Mouse (Mus musculus): ENCODE measurements around the gene Tiam1.

The Tiam1 gene

GRCm38 (mm10) chr16:89954525-89954924, 189.0 kb downstream of the Tiam1 start:
- no peak for DNase-seq (ENCODE audit: low read depth, low spot score)

- DNase-seq (ENCODE audit: low read depth, low spot score): no peak
Measured at GRCm38 (mm10) chr16:89954114-89954513, 189.5 kb downstream of the Tiam1 start.

DNA sequence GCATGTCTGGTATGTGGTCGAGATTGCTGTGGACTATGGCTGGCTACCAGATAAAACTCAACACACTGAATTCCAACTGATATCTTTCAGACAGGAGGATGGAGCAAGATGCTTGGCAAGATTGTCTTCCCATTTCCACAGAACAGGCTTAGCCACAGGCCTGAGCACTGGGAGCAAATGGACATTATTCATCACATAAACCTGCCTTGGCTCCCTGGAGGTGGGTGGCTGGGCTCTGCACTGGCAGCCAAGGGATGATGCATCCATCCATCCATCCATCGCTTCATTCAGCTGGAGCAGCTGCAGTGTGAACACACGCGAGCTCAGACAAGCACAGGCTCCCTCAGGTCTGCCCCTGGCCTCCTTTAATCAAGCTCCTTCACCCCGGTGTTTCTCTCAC, 190.7 kb downstream of the Tiam1 start:
- DNase-seq (ENCODE audit: low read depth, low spot score): peak; percentile 7

- no peak for DNase-seq (ENCODE audit: low read depth, low spot score)
Measured at GRCm38 (mm10) chr16:89950754-89951153, 192.8 kb downstream of the Tiam1 start.

- no peak for DNase-seq (ENCODE audit: low read depth, low spot score)
Measured at GRCm38 (mm10) chr16:89950251-89950650, 193.3 kb downstream of the Tiam1 start.

- no peak for DNase-seq (ENCODE audit: low read depth, low spot score)
Measured at GRCm38 (mm10) chr16:89948040-89948439, 195.5 kb downstream of the Tiam1 start.

GRCm38 (mm10) chr16:89946816-89947215, 196.8 kb downstream of the Tiam1 start:
- DNase-seq (ENCODE audit: low read depth, low spot score): no peak

DNA sequence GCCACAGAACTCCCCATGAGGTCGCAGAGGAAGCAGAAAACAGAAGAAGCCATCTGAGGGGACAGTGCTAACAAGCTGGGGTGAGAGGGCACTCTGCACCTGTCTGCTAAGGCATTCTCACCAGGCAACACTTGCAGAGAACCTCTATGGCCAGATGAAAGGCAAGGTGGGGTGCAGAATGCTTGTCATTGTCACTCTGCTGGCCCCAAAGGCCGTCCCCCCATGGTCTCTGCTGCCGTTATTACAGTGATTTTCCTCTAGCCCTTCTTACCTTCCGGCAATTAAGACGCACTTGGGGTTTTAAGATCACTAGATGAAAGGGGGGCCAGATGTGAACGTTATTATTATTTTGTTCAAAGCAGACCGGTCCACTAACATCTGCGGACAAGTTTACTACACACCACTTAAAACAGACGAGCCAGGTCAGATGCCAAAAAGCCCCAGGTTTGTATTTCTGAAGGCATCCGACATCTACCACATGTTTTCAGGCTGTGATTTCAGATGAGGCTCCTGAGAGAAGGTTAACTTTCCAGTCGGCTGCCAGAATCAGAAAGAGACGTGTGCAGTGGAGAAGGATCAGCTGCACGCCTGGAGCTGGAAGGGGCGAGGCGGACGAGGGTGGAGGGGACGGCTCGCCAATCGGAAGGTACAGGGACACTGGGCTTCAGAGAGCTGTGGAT, 198.8 kb downstream of the Tiam1 start:
- DNase-seq (ENCODE audit: low read depth, low spot score): no peak

GRCm38 (mm10) chr16:89944050-89944449, 199.5 kb downstream of the Tiam1 start:
- no peak for DNase-seq (ENCODE audit: low read depth, low spot score)

GRCm38 (mm10) chr16:89943267-89943971, 200.2 kb downstream of the Tiam1 start:
- no peak for DNase-seq (ENCODE audit: low read depth, low spot score)

DNA sequence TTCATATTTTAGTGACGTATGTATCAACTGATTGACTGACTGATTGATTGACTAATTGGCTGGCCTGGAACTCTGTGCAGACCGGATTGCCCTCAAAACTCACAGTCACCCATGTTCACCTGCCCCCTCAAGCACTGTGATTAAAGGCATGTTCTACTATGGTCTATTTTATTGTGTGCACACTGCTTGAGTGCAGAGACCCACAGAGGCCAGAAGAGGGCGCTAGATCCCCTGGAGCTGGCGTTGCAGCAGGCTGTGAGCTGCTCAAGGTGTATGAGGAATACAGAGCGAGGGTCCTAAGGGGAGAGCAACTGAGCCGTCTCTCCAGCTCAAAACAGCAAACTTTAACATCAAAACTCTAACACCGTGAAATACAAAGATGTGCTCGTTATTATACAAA, 202.9 kb downstream of the Tiam1 start:
- no peak for DNase-seq (ENCODE audit: low read depth, low spot score)

DNA sequence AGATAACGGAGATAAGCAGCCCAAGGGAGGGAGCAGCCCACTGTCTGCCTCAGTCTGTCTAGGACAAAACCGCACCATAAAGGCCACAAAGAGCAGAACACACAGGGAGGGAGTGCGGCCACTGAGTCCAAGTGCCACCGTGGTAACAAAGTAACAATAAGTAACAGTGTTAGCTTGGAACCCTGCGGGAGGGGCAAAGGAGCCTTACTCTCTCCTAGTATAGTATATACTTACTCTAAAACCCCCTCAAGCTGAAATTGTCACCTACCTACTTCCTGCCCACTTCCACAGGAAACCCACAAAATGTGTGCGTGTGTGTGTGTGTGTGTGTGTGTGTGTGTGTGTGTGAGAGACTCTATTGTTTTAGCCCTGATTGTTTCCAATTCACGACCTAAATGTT, 205.3 kb downstream of the Tiam1 start:
- DNase-seq (ENCODE audit: low read depth, low spot score): no peak

GRCm38 (mm10) chr16:89936571-89936970, 207.0 kb downstream of the Tiam1 start:
- no peak for DNase-seq (ENCODE audit: low read depth, low spot score)

DNA sequence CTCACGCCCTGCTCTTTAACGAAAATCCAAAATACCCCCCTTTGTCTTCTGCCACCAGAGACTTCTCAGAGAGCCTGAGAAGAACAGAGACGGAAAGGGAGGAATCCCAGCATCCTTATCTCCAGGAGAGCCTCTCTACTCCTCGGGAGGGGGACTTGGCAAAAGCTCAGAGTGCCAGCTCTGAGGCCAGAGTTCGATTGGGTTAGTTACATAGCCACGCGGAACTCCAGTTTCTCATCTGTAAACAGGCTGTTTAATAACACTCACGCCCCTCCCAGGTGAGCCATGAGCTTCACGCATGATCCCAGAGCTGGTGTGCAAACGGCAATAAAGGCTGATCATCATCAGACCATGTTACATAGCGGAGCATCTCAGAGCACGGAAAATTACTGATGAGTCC, 208.2 kb downstream of the Tiam1 start:
- DNase-seq (ENCODE audit: low read depth, low spot score): no peak

DNA sequence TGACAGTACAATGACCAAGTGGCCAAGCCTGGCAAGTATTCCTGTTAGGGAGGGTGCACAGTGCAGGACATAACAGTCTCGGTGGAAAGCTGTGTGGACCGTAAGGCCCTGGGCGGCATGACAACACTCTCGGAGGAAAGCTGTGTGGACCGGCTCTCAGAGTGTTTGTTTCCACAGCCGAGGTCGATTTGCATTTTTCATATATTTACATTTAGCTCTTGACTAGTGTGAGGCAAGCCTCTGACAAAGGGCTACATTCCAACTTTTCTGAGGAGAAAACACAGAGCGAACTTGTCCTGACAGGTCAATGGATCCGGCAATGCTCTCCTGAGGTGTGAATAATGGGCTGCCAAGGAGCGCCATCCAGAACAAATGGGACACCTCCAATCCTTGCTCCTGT, 209.0 kb downstream of the Tiam1 start:
- DNase-seq (ENCODE audit: low read depth, low spot score): no peak

DNA sequence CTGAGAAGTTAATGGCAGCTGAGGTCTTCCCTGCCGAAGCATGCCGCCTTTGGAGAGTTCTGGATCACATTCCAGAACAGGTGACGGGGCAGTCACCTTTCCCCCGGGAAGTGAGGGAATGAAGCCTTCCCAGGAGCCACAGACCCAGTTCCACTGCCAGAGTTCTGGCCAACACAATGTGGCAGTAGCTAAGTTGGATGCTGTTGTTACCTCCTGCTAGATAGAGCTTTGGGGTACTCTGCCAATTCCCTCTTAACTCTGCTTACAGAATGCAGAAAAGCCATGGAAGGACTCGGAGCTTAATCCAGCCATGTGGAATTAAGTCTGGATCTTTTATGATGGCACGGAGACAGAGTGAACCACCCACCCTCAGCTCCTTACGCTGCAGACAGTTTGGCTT, 209.6 kb downstream of the Tiam1 start:
- no peak for DNase-seq (ENCODE audit: low read depth, low spot score)

DNA sequence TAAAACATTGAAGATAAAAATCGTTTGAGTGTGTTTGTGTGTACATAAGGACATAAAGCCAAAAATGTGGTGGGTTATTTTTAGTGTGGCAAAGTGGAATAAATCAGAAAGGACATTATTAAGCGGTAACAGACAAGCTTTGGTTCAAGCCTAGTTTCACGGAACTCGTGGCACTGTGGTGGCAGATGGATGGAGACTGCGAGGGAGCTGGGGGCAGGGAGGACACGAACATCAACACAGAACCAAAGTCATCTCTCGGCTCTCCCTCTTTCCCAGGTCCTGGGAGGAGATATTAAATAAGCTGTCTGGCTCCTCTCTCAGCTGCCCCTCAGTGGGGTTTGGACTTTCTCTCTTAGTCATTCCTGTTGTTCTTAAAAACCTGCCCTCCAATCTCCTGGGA, 215.0 kb downstream of the Tiam1 start:
- no peak for DNase-seq (ENCODE audit: low read depth, low spot score)

DNA sequence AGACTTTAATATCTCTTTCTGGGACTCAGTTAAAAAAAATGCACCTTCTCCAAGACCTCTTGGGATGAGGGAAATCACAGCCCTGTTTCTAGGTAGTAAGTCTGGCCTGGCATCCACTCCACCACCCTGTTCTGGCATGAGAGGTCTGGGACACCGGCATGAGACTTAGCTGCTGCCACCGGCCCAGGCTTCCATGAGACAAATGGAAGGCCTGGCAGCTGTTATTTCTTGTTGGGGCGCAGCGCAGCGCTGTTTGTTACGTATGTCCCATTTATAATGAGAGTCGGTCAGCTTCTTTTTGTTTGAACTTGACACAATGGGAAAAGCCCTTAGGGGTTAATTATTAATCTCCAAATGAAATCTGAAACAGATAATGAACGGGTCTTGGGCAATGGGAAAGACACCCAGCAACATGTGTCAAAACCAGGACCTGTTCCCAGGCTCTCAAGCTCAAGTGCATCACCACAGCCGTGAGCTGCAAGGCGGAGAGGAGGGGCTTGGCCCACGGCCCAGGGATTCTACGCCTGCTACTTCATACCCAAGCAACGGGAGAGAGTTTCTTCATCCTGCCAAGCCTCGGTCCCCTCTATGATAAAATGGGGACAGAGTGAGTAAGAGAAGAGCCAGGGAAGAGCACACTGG, 219.2 kb downstream of the Tiam1 start:
- no peak for DNase-seq (ENCODE audit: low read depth, low spot score)

DNA sequence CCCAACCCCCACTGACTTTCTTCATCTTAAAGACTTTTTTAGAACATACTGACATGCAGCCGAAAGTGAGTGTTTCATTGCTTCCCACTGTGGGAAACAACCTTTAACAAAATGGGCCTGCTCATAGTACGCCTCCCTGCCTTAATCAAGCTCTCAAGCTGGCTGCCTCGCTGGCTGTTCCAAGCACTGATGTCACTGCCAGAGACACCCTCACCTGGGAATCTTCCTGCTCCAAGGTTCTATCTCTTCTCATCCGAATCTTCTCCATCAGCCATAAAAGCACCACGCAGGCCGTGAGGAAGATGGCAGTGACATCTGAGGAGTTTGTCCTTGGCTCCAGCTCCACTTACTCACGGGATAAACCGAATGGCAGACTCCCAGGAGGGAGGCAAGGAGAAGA, 220.3 kb downstream of the Tiam1 start:
- DNase-seq (ENCODE audit: low read depth, low spot score): no peak

DNA sequence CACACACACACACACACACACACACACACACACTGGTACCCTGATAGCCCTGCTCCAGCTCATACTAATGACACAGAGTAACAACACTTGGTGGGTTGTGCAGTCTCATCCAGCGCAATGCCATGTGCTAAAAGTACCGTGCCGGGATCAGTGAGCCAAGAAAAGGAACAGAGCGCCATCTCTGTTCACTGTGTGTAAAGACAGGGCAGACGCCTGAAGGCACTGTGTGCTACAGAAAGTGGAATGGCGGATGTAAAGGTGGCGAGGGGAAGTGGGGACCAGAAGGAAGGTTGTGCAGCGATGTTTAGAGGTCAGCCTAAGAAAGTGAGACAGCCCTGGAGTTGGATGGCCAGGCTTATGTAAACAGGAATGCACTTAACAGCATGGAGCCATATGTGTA, 221.1 kb downstream of the Tiam1 start:
- no peak for DNase-seq (ENCODE audit: low read depth, low spot score)

DNA sequence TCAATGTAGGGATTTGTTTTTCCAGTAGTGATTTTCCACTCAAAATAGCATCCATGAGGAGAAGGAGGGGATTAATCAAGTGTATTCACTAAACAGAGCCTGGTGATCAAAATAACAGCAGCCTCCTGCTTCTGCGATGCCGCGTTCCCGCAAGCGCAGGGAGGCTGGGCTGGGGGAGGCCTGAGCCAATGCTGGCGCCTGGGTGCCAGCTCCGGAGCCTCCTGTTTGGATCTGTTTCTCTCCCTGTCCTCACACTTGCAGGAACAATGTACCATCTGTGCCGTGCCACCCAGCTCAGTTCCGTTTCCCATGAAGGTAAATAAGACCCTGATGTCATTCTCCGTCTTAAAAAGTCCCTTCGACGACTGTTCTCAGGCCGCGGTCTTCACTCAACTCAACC, 222.2 kb downstream of the Tiam1 start:
- DNase-seq (ENCODE audit: low read depth, low spot score): no peak

- no peak for DNase-seq (ENCODE audit: low read depth, low spot score)
Measured at GRCm38 (mm10) chr16:89920417-89920816, 223.2 kb downstream of the Tiam1 start.

- DNase-seq (ENCODE audit: low read depth, low spot score): no peak
Measured at GRCm38 (mm10) chr16:89917404-89917803, 226.2 kb downstream of the Tiam1 start.
